Mouse (Mus musculus) limb, embryonic 15.5 days (tissue): ENCODE measurements around the gene Grid2ip. TPM values are rescaled to one million over a fixed set of nuclear protein-coding genes. Genes with fewer than 3 reads are reported as not detected.

Experiments used
- ATAC-seq: fragments of 200-750 bp; cut with Nextera tagmentation; 2 replicates; pipeline ENCODE4 v1.8.0; 2017; ENCODE audit warnings: low read depth, moderate TSS enrichment; ENCODE audit not compliant: insufficient number of reproducible peaks, low FRiP score, low TSS enrichment
- H3K27ac ChIP-seq: fragments of 300-500 bp; sonication (generic); 2 replicates; pipeline ENCODE4 v1.5.1; 2015; ENCODE audit warnings: moderate library complexity, mild to moderate bottlenecking, inconsistent platforms
- H3K27me3 ChIP-seq: fragments of 300-500 bp; sonication (generic); 2 replicates; pipeline ENCODE4 v1.6.1; 2015; ENCODE audit warnings: inconsistent platforms
- H3K36me3 ChIP-seq: fragments of 300-500 bp; sonication (generic); 2 replicates; pipeline ENCODE4 v1.6.1; 2015; ENCODE audit warnings: inconsistent platforms
- H3K4me1 ChIP-seq: fragments of 300-500 bp; sonication (generic); 2 replicates; pipeline ENCODE4 v1.6.1; 2015; ENCODE audit warnings: inconsistent platforms
- H3K4me2 ChIP-seq: fragments of 300-500 bp; sonication (generic); 2 replicates; pipeline ENCODE4 v1.6.1; 2015; ENCODE audit warnings: mild to moderate bottlenecking, inconsistent platforms
- H3K4me3 ChIP-seq: fragments of 300-500 bp; sonication (generic); 2 replicates; pipeline ENCODE4 v1.5.1; 2015; ENCODE audit warnings: mild to moderate bottlenecking, inconsistent platforms
- H3K9ac ChIP-seq: fragments of 300-500 bp; sonication (generic); 2 replicates; pipeline ENCODE4 v1.6.1; 2015; ENCODE audit warnings: inconsistent platforms
- H3K9me3 ChIP-seq: fragments of 300-500 bp; sonication (generic); 2 replicates; pipeline ENCODE4 v1.6.1; 2016; ENCODE audit warnings: inconsistent platforms
- WGBS: fragments of 180-500 bp; shearing (Covaris S2); methylation state at CpG from one replicate; pipeline ENCODE4 v1.1.7; 2015; 5-methylcytosine and 5-hydroxymethylcytosine counted together
- polyA plus RNA-seq: library from polyadenylated mRNA; unstranded; fragments of >200 nt; fragmentation: Nextera tagmentation; extraction: Ambion mirVana; gene quantifications from 2 replicates; pipeline ENCODE4 v1.2.1, GENCODE M21; 2015

Grid2ip gene
- polyA plus RNA-seq, 1 experiment from 2014 or later: 1.1 TPM

GRCm38 (mm10) chr5:143334418-143335088 lies 22.6 kb upstream of the Grid2ip start:
- H3K9me3 ChIP-seq: no peaks in the 10 kb centered on the region
- H3K4me1 ChIP-seq: peaks cover 6% of the 10 kb centered on the region
- no peak overlapping the region for H3K4me2 ChIP-seq
- WGBS: 58% methylated on average over 14 of the region's 14 CpGs
- no peaks in the 10 kb centered on the region for H3K36me3 ChIP-seq
- H3K27me3 ChIP-seq: no peaks in the 10 kb centered on the region
- H3K4me3 ChIP-seq: no peak overlapping the region
- no peak for ATAC-seq
- H3K9ac ChIP-seq: no peak overlapping the region
- H3K27ac ChIP-seq: no peak overlapping the region

- H3K4me3 ChIP-seq: no peak overlapping the region
- H3K9ac ChIP-seq: no peak overlapping the region
- H3K27ac ChIP-seq: no peak overlapping the region
- no peak for ATAC-seq
- H3K4me2 ChIP-seq: no peak overlapping the region
- H3K36me3 ChIP-seq: no peaks in the 10 kb centered on the region
- H3K27me3 ChIP-seq: no peaks in the 10 kb centered on the region
- 69% methylated on average over 7 of the region's 7 CpGs for WGBS
- no peaks in the 10 kb centered on the region for H3K9me3 ChIP-seq
- H3K4me1 ChIP-seq: peaks cover under 1% of the 10 kb centered on the region
Measured at GRCm38 (mm10) chr5:143335089-143335460, 22.1 kb upstream of the Grid2ip start.

GRCm38 (mm10) chr5:143336559-143336958 lies 20.6 kb upstream of the Grid2ip start:
- Histone ChIP-seq H3K4me3 (no peak overlapping the region), H3K27me3 (no peaks in the 10 kb centered on the region), H3K27ac (no peak overlapping the region), H3K4me2 (no peak overlapping the region), H3K4me1 (no peaks in the 10 kb centered on the region), H3K9me3 (no peaks in the 10 kb centered on the region), H3K9ac (no peak overlapping the region), H3K36me3 (no peaks in the 10 kb centered on the region)
- WGBS: 66% methylated on average over 6 of the region's 6 CpGs
- ATAC-seq: no peak

GRCm38 (mm10) chr5:143339603-143340002 lies 17.5 kb upstream of the Grid2ip start:
- H3K4me1 ChIP-seq: no peaks in the 10 kb centered on the region
- H3K27ac ChIP-seq: no peak overlapping the region
- no peaks in the 10 kb centered on the region for H3K9me3 ChIP-seq
- H3K4me3 ChIP-seq: no peak overlapping the region
- no peak overlapping the region for H3K4me2 ChIP-seq
- H3K9ac ChIP-seq: no peak overlapping the region
- no peaks in the 10 kb centered on the region for H3K27me3 ChIP-seq
- ATAC-seq: no peak
- H3K36me3 ChIP-seq: no peaks in the 10 kb centered on the region
- WGBS: 49% methylated on average over 6 of the region's 6 CpGs

- no peak for ATAC-seq
- Histone ChIP-seq H3K27me3 (no peaks in the 10 kb centered on the region), H3K4me3 (no peak overlapping the region), H3K4me1 (no peaks in the 10 kb centered on the region), H3K9ac (no peak overlapping the region), H3K9me3 (0 out of 2 replicates have a peak, but pooled peaks cover 6% of the 10 kb centered on the region), H3K27ac (no peak overlapping the region), H3K36me3 (no peaks in the 10 kb centered on the region), H3K4me2 (no peak overlapping the region)
- 71% methylated on average over 8 of the region's 8 CpGs for WGBS
Measured at GRCm38 (mm10) chr5:143346367-143346766, 10.8 kb upstream of the Grid2ip start.

GRCm38 (mm10) chr5:143356017-143356416 lies 1.1 kb upstream of the Grid2ip start:
- no peak overlapping the region for H3K4me2 ChIP-seq
- H3K27ac ChIP-seq: no peak overlapping the region
- no peak overlapping the region for H3K4me3 ChIP-seq
- no peak overlapping the region for H3K9ac ChIP-seq
- peaks cover 9% of the 10 kb centered on the region for H3K4me1 ChIP-seq
- WGBS: 37% methylated on average over 5 of the region's 5 CpGs
- ATAC-seq: no peak
- peaks cover 36% of the 10 kb centered on the region for H3K27me3 ChIP-seq
- no peaks in the 10 kb centered on the region for H3K36me3 ChIP-seq
- H3K9me3 ChIP-seq: no peaks in the 10 kb centered on the region

- peaks cover 40% of the 10 kb centered on the region for H3K27me3 ChIP-seq
- peak overlapping the region; percentile 29 for H3K4me3 ChIP-seq
- no peaks in the 10 kb centered on the region for H3K9me3 ChIP-seq
- 4% methylated on average over 28 of the region's 28 CpGs for WGBS
- no peak overlapping the region for H3K27ac ChIP-seq
- no peaks in the 10 kb centered on the region for H3K36me3 ChIP-seq
- H3K4me1 ChIP-seq: peaks cover 9% of the 10 kb centered on the region
- no peak overlapping the region for H3K9ac ChIP-seq
- H3K4me2 ChIP-seq: peak overlapping the region; percentile 41
- ATAC-seq: no peak
Measured at GRCm38 (mm10) chr5:143357564-143357963, 426 bp downstream of the Grid2ip start.

GRCm38 (mm10) chr5:143359263-143359662 lies 2.1 kb downstream of the Grid2ip start:
- Histone ChIP-seq H3K4me3 (no peak overlapping the region), H3K4me1 (peaks cover 18% of the 10 kb centered on the region), H3K27ac (no peak overlapping the region), H3K9ac (no peak overlapping the region), H3K27me3 (peaks cover 53% of the 10 kb centered on the region), H3K9me3 (no peaks in the 10 kb centered on the region), H3K36me3 (no peaks in the 10 kb centered on the region), H3K4me2 (no peak overlapping the region)
- no peak for ATAC-seq
- WGBS: 26% methylated on average over 7 of the region's 7 CpGs

GRCm38 (mm10) chr5:143360000-143360399 lies 2.9 kb downstream of the Grid2ip start:
- H3K4me1 ChIP-seq: peaks cover 21% of the 10 kb centered on the region
- H3K27ac ChIP-seq: no peak overlapping the region
- peaks cover 60% of the 10 kb centered on the region for H3K27me3 ChIP-seq
- no peaks in the 10 kb centered on the region for H3K9me3 ChIP-seq
- H3K9ac ChIP-seq: no peak overlapping the region
- H3K4me2 ChIP-seq: no peak overlapping the region
- ATAC-seq: no peak
- H3K36me3 ChIP-seq: no peaks in the 10 kb centered on the region
- H3K4me3 ChIP-seq: no peak overlapping the region
- 51% methylated on average over 5 of the region's 5 CpGs for WGBS

- Histone ChIP-seq H3K27me3 (peaks cover 63% of the 10 kb centered on the region), H3K9me3 (no peaks in the 10 kb centered on the region), H3K36me3 (no peaks in the 10 kb centered on the region), H3K4me1 (peaks cover 21% of the 10 kb centered on the region), H3K27ac (no peak overlapping the region), H3K4me3 (no peak overlapping the region), H3K9ac (no peak overlapping the region), H3K4me2 (no peak overlapping the region)
- no peak for ATAC-seq
- WGBS: 43% methylated on average over 7 of the region's 7 CpGs
Measured at GRCm38 (mm10) chr5:143361428-143361827, 4.3 kb downstream of the Grid2ip start.

- peaks cover 62% of the 10 kb centered on the region for H3K27me3 ChIP-seq
- no peak overlapping the region for H3K27ac ChIP-seq
Measured at GRCm38 (mm10) chr5:143363678-143364615, 6.8 kb downstream of the Grid2ip start.

GRCm38 (mm10) chr5:143367931-143368330 lies 10.8 kb downstream of the Grid2ip start:
- H3K4me3 ChIP-seq: no peak overlapping the region
- peaks cover 87% of the 10 kb centered on the region for H3K27me3 ChIP-seq
- 71% methylated on average over 3 of the region's 3 CpGs for WGBS
- ATAC-seq: no peak
- no peak overlapping the region for H3K4me2 ChIP-seq
- H3K27ac ChIP-seq: no peak overlapping the region
- H3K9ac ChIP-seq: no peak overlapping the region
- no peaks in the 10 kb centered on the region for H3K36me3 ChIP-seq
- H3K4me1 ChIP-seq: peaks cover 20% of the 10 kb centered on the region
- H3K9me3 ChIP-seq: no peaks in the 10 kb centered on the region

More at GRCm38 (mm10) chr5:143363678-143364615, 6.8 kb downstream of the Grid2ip start:
- peak overlapping the region; percentile 79 for H3K4me2 ChIP-seq
- WGBS: under 1% methylated on average over 47 of the region's 47 CpGs
- peak overlapping the region; percentile 43 for H3K4me3 ChIP-seq
- peak overlapping the region; percentile 44 for H3K9ac ChIP-seq
- no peaks in the 10 kb centered on the region for H3K36me3 ChIP-seq
- H3K4me1 ChIP-seq: peaks cover 12% of the 10 kb centered on the region
- no peaks in the 10 kb centered on the region for H3K9me3 ChIP-seq
- ATAC-seq: peak; percentile 17; the same call in 1 of the 2 replicates
